Mouse (Mus musculus): ENCODE data around the gene Clip3. TPM values are rescaled to one million over a fixed set of nuclear protein-coding genes. Genes with fewer than 3 reads are reported as not detected.

The Clip3 gene
- polyA plus RNA-seq, 1 experiment from 2014 or later: 129 TPM

GRCm38 (mm10) chr7:30332622-30333259 is 41.2 kb downstream of the Clip3 start:
- Histone ChIP-seq H3K27me3 (replicated peaks; ENCODE audit: control insufficient read depth, insufficient read depth, low read length) (no peaks in the 10 kb centered on the region), H3K4me2 (ENCODE audit: low read length) (no peak overlapping the region; the same call in 1 of the 2 replicates), H3K4me1 (replicated peaks; ENCODE audit: control insufficient read depth, insufficient read depth, low read length) (peaks cover 25% of the 10 kb centered on the region), H3K9me3 (ENCODE audit: control insufficient read depth, low read length) (no peaks in the 10 kb centered on the region), H3K36me3 (ENCODE audit: control insufficient read depth, insufficient read depth) (no peaks in the 10 kb centered on the region), H3K27ac (ENCODE audit: low read length) (no peak overlapping the region), H3K4me3 (replicated peaks; ENCODE audit: low read length) (no peak overlapping the region), H3K9ac (replicated peaks; ENCODE audit: low read depth, low read length) (no peak overlapping the region)
- no peak for ATAC-seq
- 58% methylated on average over 18 of the region's 18 CpGs for WGBS

GRCm38 (mm10) chr7:30333436-30333835 is 41.9 kb downstream of the Clip3 start:
- H3K27ac ChIP-seq (ENCODE audit: low read length): peak overlapping the region; percentile 50
- WGBS: 12% methylated on average over 4 of the region's 4 CpGs
- H3K4me2 ChIP-seq (ENCODE audit: low read length): no peak overlapping the region
- H3K27me3 ChIP-seq (replicated peaks; ENCODE audit: control insufficient read depth, insufficient read depth, low read length): no peaks in the 10 kb centered on the region
- H3K9ac ChIP-seq (replicated peaks; ENCODE audit: low read depth, low read length): 0 out of 2 replicates have a peak overlapping the region, but pooled peaks have one; percentile 9
- peak; percentile 31; the same call in 1 of the 2 replicates for ATAC-seq
- H3K4me3 ChIP-seq (replicated peaks; ENCODE audit: low read length): no peak overlapping the region
- H3K9me3 ChIP-seq (ENCODE audit: control insufficient read depth, low read length): no peaks in the 10 kb centered on the region
- H3K4me1 ChIP-seq (replicated peaks; ENCODE audit: control insufficient read depth, insufficient read depth, low read length): peaks cover 25% of the 10 kb centered on the region
- H3K36me3 ChIP-seq (ENCODE audit: control insufficient read depth, insufficient read depth): no peaks in the 10 kb centered on the region

DNA sequence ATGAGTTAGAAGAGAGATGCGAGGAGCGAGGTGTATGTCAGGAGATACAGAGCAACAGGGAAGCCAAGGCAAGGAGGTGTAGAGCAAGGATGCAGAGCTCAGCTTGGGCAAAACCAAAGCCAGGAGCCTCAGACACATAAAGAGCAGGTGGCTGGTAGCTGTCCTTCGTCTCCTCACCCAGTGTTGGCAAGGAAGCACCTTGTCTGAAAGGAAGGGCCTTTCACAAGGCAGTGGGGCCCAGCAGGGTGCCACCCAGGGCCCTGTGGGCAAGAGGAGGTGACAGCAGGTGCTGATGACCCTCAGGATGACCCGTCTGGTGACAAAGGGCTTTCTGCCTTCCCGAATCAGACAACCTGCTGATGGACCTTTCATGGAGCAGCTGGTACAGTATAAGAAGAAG is 43.0 kb downstream of the Clip3 start:
- Histone ChIP-seq H3K27ac (ENCODE audit: low read length) (no peak overlapping the region), H3K27me3 (replicated peaks; ENCODE audit: control insufficient read depth, insufficient read depth, low read length) (no peaks in the 10 kb centered on the region), H3K4me1 (replicated peaks; ENCODE audit: control insufficient read depth, insufficient read depth, low read length) (peaks cover 27% of the 10 kb centered on the region), H3K36me3 (ENCODE audit: control insufficient read depth, insufficient read depth) (no peaks in the 10 kb centered on the region), H3K4me3 (replicated peaks; ENCODE audit: low read length) (no peak overlapping the region), H3K9ac (replicated peaks; ENCODE audit: low read depth, low read length) (no peak overlapping the region), H3K9me3 (ENCODE audit: control insufficient read depth, low read length) (no peaks in the 10 kb centered on the region), H3K4me2 (ENCODE audit: low read length) (no peak overlapping the region)
- WGBS: 58% methylated on average over 5 of the region's 5 CpGs
- ATAC-seq: no peak

GRCm38 (mm10) chr7:30335688-30336087 is 44.2 kb downstream of the Clip3 start:
- Histone ChIP-seq H3K4me2 (ENCODE audit: low read length) (no peak overlapping the region), H3K4me3 (replicated peaks; ENCODE audit: low read length) (no peak overlapping the region), H3K9me3 (ENCODE audit: control insufficient read depth, low read length) (no peaks in the 10 kb centered on the region), H3K27me3 (replicated peaks; ENCODE audit: control insufficient read depth, insufficient read depth, low read length) (no peaks in the 10 kb centered on the region), H3K36me3 (ENCODE audit: control insufficient read depth, insufficient read depth) (no peaks in the 10 kb centered on the region), H3K9ac (replicated peaks; ENCODE audit: low read depth, low read length) (no peak overlapping the region), H3K27ac (ENCODE audit: low read length) (0 out of 2 replicates have a peak overlapping the region, but pooled peaks have one; percentile 6), H3K4me1 (replicated peaks; ENCODE audit: control insufficient read depth, insufficient read depth, low read length) (peaks cover 27% of the 10 kb centered on the region)
- 61% methylated on average over 6 of the region's 6 CpGs for WGBS
- peak; percentile 10 for ATAC-seq

DNA sequence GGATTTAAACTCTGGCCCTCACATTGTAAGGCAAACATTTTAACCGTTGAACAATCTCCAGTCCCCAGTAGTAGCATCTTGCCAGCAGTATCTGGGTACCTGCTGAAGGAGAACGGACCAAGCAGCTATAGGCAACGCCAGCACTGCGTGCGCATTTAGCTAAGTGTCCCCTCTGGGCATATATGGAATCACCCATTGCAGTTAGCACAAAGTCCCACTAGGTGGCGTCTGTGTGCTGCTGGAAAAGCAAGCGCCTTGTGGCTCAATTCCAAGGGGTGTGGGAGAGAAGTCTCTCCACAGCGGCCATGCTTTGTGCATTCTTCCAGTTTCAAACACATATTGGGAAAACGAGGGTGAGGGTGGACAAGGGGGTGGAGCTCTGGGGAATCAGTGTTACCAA is 44.9 kb downstream of the Clip3 start:
- WGBS: 3% methylated on average over 9 of the region's 9 CpGs
- peaks cover 32% of the 10 kb centered on the region for H3K4me1 ChIP-seq (replicated peaks; ENCODE audit: control insufficient read depth, insufficient read depth, low read length)
- no peak overlapping the region for H3K9ac ChIP-seq (replicated peaks; ENCODE audit: low read depth, low read length)
- ATAC-seq: peak; percentile 39
- no peaks in the 10 kb centered on the region for H3K9me3 ChIP-seq (ENCODE audit: control insufficient read depth, low read length)
- no peaks in the 10 kb centered on the region for H3K27me3 ChIP-seq (replicated peaks; ENCODE audit: control insufficient read depth, insufficient read depth, low read length)
- no peak overlapping the region for H3K27ac ChIP-seq (ENCODE audit: low read length)
- H3K4me2 ChIP-seq (ENCODE audit: low read length): no peak overlapping the region
- H3K36me3 ChIP-seq (ENCODE audit: control insufficient read depth, insufficient read depth): no peaks in the 10 kb centered on the region
- no peak overlapping the region for H3K4me3 ChIP-seq (replicated peaks; ENCODE audit: low read length)

DNA sequence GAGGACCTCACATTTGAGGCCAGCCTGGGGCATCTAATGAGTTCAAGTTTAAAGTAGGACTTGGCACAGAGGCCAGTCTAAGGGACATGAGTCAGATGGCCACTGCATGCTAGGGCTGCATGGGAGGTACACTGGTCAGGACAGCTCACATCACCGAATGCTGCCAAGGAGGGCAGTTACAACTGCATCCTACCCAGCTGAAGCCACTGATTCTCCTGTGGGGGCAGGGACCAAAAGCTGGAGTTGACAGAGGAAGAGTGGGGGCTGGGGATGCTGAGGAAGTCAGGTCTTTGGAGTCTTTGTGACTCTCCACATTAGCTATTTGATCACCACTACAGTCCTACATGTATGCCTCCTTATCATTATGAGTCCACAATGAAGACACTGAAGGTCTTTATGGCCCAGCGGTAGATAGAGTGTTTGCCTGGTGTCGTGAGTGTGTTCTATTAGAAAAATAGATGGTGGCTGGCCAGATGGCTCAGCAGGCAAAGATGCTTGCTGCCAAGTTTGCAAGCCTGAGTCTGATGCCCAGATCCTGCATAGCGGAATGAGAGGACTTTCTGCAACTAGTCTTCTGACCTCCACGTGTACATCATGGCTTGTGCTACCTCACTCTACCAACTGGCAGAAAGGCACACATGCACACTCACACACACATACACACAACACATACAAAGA is 48.0 kb downstream of the Clip3 start:
- Histone ChIP-seq H3K9ac (replicated peaks; ENCODE audit: low read depth, low read length) (no peak overlapping the region), H3K4me1 (replicated peaks; ENCODE audit: control insufficient read depth, insufficient read depth, low read length) (peaks cover 14% of the 10 kb centered on the region), H3K27me3 (replicated peaks; ENCODE audit: control insufficient read depth, insufficient read depth, low read length) (peaks cover 3% of the 10 kb centered on the region; the same call in 1 of the 2 replicates), H3K4me2 (ENCODE audit: low read length) (no peak overlapping the region), H3K36me3 (ENCODE audit: control insufficient read depth, insufficient read depth) (no peaks in the 10 kb centered on the region), H3K9me3 (ENCODE audit: control insufficient read depth, low read length) (no peaks in the 10 kb centered on the region), H3K4me3 (replicated peaks; ENCODE audit: low read length) (no peak overlapping the region), H3K27ac (ENCODE audit: low read length) (no peak overlapping the region)
- 57% methylated on average over 5 of the region's 5 CpGs for WGBS
- ATAC-seq: no peak

- no peak overlapping the region for H3K4me2 ChIP-seq (ENCODE audit: low read length)
- no peak for ATAC-seq
- no peaks in the 10 kb centered on the region for H3K9me3 ChIP-seq (ENCODE audit: control insufficient read depth, low read length)
- WGBS: 28% methylated on average over 21 of the region's 21 CpGs
- 0 out of 2 replicates have a peak, but pooled peaks cover 2% of the 10 kb centered on the region for H3K4me1 ChIP-seq (replicated peaks; ENCODE audit: control insufficient read depth, insufficient read depth, low read length)
- peaks cover 21% of the 10 kb centered on the region for H3K27me3 ChIP-seq (replicated peaks; ENCODE audit: control insufficient read depth, insufficient read depth, low read length)
- no peak overlapping the region for H3K4me3 ChIP-seq (replicated peaks; ENCODE audit: low read length)
- no peaks in the 10 kb centered on the region for H3K36me3 ChIP-seq (ENCODE audit: control insufficient read depth, insufficient read depth)
- no peak overlapping the region for H3K27ac ChIP-seq (ENCODE audit: low read length)
- H3K9ac ChIP-seq (replicated peaks; ENCODE audit: low read depth, low read length): no peak overlapping the region
Measured at GRCm38 (mm10) chr7:30346635-30347379, 55.3 kb downstream of the Clip3 start.

- peak overlapping the region; percentile 18; the same call in 1 of the 2 replicates for H3K4me3 ChIP-seq (replicated peaks; ENCODE audit: low read length)
- H3K27me3 ChIP-seq (replicated peaks; ENCODE audit: control insufficient read depth, insufficient read depth, low read length): peaks cover 18% of the 10 kb centered on the region
- H3K27ac ChIP-seq (ENCODE audit: low read length): no peak overlapping the region
- 2% methylated on average over 30 of the region's 30 CpGs for WGBS
- H3K4me2 ChIP-seq (ENCODE audit: low read length): peak overlapping the region; percentile 42
- H3K4me1 ChIP-seq (replicated peaks; ENCODE audit: control insufficient read depth, insufficient read depth, low read length): 0 out of 2 replicates have a peak, but pooled peaks cover 2% of the 10 kb centered on the region
- no peaks in the 10 kb centered on the region for H3K36me3 ChIP-seq (ENCODE audit: control insufficient read depth, insufficient read depth)
- no peaks in the 10 kb centered on the region for H3K9me3 ChIP-seq (ENCODE audit: control insufficient read depth, low read length)
- H3K9ac ChIP-seq (replicated peaks; ENCODE audit: low read depth, low read length): 0 out of 2 replicates have a peak overlapping the region, but pooled peaks have one; percentile 9
- ATAC-seq: peak; percentile 65; the same call in 1 of the 2 replicates
Measured at GRCm38 (mm10) chr7:30347828-30348227, 56.3 kb downstream of the Clip3 start.

DNA sequence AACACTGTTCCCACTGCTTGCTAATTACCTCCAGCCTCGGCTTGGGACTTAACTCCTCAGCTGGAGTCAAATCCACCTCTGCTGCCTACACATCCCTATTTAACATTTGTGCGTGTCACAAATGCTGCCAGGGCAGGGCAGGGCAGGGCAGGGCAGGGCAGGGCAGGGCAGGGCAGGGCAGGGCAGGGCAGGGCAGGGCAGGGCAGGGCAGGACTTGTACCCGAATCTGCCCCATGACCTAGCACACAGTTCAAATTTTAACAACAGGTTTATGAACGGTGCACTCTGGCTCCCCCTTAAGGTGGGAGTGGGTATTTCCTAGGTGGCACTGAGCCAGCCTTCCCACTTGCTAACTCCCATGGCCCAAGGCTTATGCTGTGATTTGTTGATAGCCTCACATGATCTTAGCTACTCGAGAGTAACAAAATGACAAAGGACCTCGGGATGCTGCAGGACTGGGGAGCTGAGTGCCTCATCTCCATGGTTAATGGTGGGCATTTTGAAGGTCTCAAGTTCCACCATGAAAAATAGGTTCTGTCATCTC is 61.8 kb downstream of the Clip3 start:
- H3K4me1 ChIP-seq (replicated peaks; ENCODE audit: control insufficient read depth, insufficient read depth, low read length): peaks cover 10% of the 10 kb centered on the region; the same call in 1 of the 2 replicates
- no peak overlapping the region for H3K4me2 ChIP-seq (ENCODE audit: low read length)
- H3K36me3 ChIP-seq (ENCODE audit: control insufficient read depth, insufficient read depth): peaks cover 6% of the 10 kb centered on the region; the same call in 1 of the 2 replicates
- no peaks in the 10 kb centered on the region for H3K9me3 ChIP-seq (ENCODE audit: control insufficient read depth, low read length)
- 15% methylated on average over 6 of the region's 6 CpGs for whole genome bisulfite sequencing
- H3K27ac ChIP-seq (ENCODE audit: low read length): no peak overlapping the region
- no peak overlapping the region for H3K9ac ChIP-seq (replicated peaks; ENCODE audit: low read depth, low read length)
- no peak overlapping the region for H3K4me3 ChIP-seq (replicated peaks; ENCODE audit: low read length)
- ATAC-seq: peak; percentile 65; the same call in 1 of the 2 replicates
- H3K27me3 ChIP-seq (replicated peaks; ENCODE audit: control insufficient read depth, insufficient read depth, low read length): peaks cover 4% of the 10 kb centered on the region; the same call in 1 of the 2 replicates

Data from forebrain, embryonic 16.5 days (tissue).